Mouse (Mus musculus) midbrain, embryonic 14.5 days (tissue): ENCODE data around the gene Sap30l. TPM values are rescaled to one million over a fixed set of nuclear protein-coding genes. Genes with fewer than 3 reads are reported as not detected.
A peak's percentile ranks its signal among the peaks of the same experiment; 100 is the strongest.

Source experiments
- ATAC-seq: fragments of 200-750 bp; cut with Nextera tagmentation; 2 replicates; pipeline ENCODE4 v1.8.0; 2017; ENCODE audit warnings: moderate number of reproducible peaks, moderate library complexity; ENCODE audit not compliant: low FRiP score, low TSS enrichment
- DNase-seq: peaks from one replicate; pipeline ENCODE4 v3.0.0-alpha.2; 2015
- H3K27ac ChIP-seq: fragments of 300-500 bp; sonication (generic); replicated peaks from 2 replicates; pipeline ENCODE4 v1.5.1; 2014; ENCODE audit warnings: mild to moderate bottlenecking, low read depth, low read length, moderate library complexity
- H3K27me3 ChIP-seq: fragments of 300-500 bp; sonication (generic); 2 replicates; pipeline ENCODE4 v1.6.1; 2014; ENCODE audit warnings: low read length, control low read depth, mixed read lengths; ENCODE audit not compliant: control insufficient read depth, insufficient read depth
- H3K36me3 ChIP-seq: fragments of 300-500 bp; sonication (generic); 2 replicates; pipeline ENCODE4 v1.6.1; 2014; ENCODE audit warnings: low read length, control low read depth; ENCODE audit not compliant: control insufficient read depth, insufficient read depth
- H3K4me1 ChIP-seq: fragments of 300-500 bp; sonication (generic); 2 replicates; pipeline ENCODE4 v1.6.1; 2014; ENCODE audit warnings: mild to moderate bottlenecking, antibody characterized with exemption, low read length, control low read depth; ENCODE audit not compliant: control insufficient read depth, insufficient read depth
- H3K4me2 ChIP-seq: fragments of 300-500 bp; sonication (generic); 2 replicates; pipeline ENCODE4 v1.6.1; 2014; ENCODE audit warnings: mild to moderate bottlenecking, low read length, moderate library complexity
- H3K4me3 ChIP-seq: fragments of 300-500 bp; sonication (generic); replicated peaks from 2 replicates; pipeline ENCODE4 v1.5.1; 2014; ENCODE audit warnings: low read depth, low read length
- H3K9ac ChIP-seq: fragments of 300-500 bp; sonication (generic); replicated peaks from 2 replicates; pipeline ENCODE4 v1.6.1; 2014; ENCODE audit warnings: mild to moderate bottlenecking, low read length, moderate library complexity
- H3K9me3 ChIP-seq: fragments of 300-500 bp; sonication (generic); 2 replicates; pipeline ENCODE4 v1.6.1; 2016; ENCODE audit warnings: low read length, control low read depth, mixed read lengths; ENCODE audit not compliant: control insufficient read depth
- WGBS: fragments of 180-500 bp; shearing (Covaris S2); extraction: QIAGEN DNeasy Blood & Tissue Kit; methylation state at CpG from one replicate; pipeline ENCODE4 v1.1.7; 2014; 5-methylcytosine and 5-hydroxymethylcytosine counted together
- polyA plus RNA-seq: library from polyadenylated mRNA; unstranded; fragments of >200 nt; fragmentation: Nextera tagmentation; extraction: Ambion mirVana; gene quantifications from 2 replicates; pipeline ENCODE4 v1.2.1, GENCODE M21; 2014

The Sap30l gene
- polyA plus RNA-seq, 1 experiment from 2014 or later = 13.1 TPM

DNA sequence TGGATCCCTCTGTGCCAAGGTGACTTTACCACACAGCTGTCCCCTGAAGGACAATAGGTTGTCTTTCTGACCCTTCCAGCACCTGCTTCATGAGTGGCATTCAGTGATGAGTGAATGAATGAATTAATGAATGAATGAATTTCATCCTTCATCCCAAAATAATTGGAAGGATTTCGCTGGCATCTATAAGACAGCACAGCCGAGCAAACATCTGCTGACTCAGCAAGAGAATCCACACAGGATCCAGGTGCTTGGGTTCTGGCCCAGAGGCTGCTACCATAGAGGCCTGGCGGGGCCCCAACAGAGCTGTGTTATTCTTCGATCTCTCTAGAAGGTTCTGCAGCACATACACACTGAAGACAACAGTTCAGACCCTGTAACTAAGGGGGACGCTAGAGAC is 30.7 kb upstream of the Sap30l start:
- ATAC-seq = no peak
- no peak overlapping the region for H3K27ac ChIP-seq
- H3K4me3 ChIP-seq = no peak overlapping the region
- H3K36me3 ChIP-seq = 0 out of 2 replicates have a peak, but pooled peaks cover 2% of the 10 kb centered on the region
- no peak overlapping the region for H3K9ac ChIP-seq
- H3K9me3 ChIP-seq = no peaks in the 10 kb centered on the region
- no peak for DNase-seq
- peaks cover 18% of the 10 kb centered on the region for H3K4me1 ChIP-seq
- 93% methylated on average over 5 of the region's 5 CpGs for WGBS
- no peaks in the 10 kb centered on the region for H3K27me3 ChIP-seq
- no peak overlapping the region for H3K4me2 ChIP-seq

DNA sequence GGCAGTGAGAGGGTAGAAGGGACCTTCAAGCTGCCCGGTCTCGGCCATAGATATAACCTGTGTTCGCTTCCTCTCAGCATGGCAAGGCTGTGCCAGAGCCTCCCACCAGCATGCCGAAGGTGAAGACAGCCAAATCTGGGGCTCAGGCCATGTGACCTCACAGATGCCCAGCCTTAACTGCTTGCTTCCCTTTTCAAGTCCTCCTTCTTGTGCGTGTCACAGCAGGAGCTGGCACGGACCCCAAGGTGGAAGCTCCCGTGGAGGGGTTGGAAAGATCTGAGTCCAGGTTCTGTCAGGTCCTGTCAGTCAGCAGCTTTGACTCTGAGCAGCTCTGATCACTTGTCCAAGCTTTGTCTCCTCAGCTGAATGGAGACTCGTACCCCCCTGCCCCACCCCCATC is 29.8 kb upstream of the Sap30l start:
- Histone ChIP-seq H3K27ac (no peak overlapping the region), H3K4me3 (no peak overlapping the region), H3K4me2 (no peak overlapping the region), H3K27me3 (no peaks in the 10 kb centered on the region), H3K4me1 (peaks cover 22% of the 10 kb centered on the region), H3K9me3 (no peaks in the 10 kb centered on the region), H3K36me3 (0 out of 2 replicates have a peak, but pooled peaks cover 2% of the 10 kb centered on the region), H3K9ac (no peak overlapping the region)
- WGBS = 91% methylated on average over 8 of the region's 8 CpGs
- no peak for ATAC-seq
- no peak for DNase-seq

DNA sequence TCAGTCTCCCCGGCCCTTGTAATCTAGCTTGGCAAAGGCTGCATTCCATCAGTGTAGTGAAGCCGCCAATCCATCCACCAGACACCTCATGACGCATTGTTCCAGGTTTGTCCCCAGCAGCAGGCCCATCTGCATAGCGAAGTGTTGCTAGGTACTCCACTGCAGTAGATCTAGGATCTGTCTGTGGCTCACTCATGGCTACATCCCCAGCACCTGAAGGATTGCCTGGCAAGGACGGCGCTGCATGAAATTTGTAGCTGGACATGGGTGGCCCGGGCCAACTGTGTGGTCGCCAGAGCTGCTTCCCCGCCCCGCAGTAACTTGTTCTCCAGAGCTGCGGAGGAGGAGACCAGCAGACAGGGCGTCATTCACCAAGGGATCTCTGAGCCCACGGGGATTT is 28.0 kb upstream of the Sap30l start:
- 0 out of 2 replicates have a peak, but pooled peaks cover 2% of the 10 kb centered on the region for H3K36me3 ChIP-seq
- 8% methylated on average over 13 of the region's 13 CpGs for WGBS
- H3K27me3 ChIP-seq = no peaks in the 10 kb centered on the region
- no peaks in the 10 kb centered on the region for H3K9me3 ChIP-seq
- H3K4me1 ChIP-seq = peaks cover 22% of the 10 kb centered on the region
- H3K4me2 ChIP-seq = peak overlapping the region; percentile 24
- no peak overlapping the region for H3K4me3 ChIP-seq
- ATAC-seq (peak; percentile 38; the same call in 1 of the 2 replicates), DNase-seq (peak; percentile 51)
- H3K27ac ChIP-seq = peak overlapping the region; percentile 74
- H3K9ac ChIP-seq = no peak overlapping the region

DNA sequence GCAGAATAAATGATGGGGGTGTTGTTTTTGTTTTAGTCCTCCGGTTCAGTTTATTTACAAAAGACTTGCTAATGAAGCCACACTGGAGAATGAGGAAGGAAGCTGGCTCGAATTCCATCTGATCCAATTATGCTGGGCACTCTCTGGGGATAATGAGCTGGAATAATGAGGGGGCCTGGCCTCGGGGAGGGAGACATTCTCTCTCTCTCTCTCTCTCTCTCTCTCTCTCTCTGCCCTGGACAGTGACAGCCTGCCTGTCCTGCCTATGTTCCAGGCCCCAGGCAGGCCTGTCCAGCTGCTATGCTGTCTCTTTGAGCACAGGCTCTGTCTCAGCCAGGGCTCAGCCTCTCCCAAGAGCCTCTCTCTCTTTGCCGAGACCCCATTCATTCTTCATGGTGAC is 27.5 kb upstream of the Sap30l start:
- DNase-seq = peak; percentile 77
- Histone ChIP-seq H3K4me2 (peak overlapping the region; percentile 24), H3K9ac (no peak overlapping the region; the same call in 1 of the 2 replicates), H3K36me3 (0 out of 2 replicates have a peak, but pooled peaks cover 2% of the 10 kb centered on the region), H3K27me3 (no peaks in the 10 kb centered on the region), H3K4me3 (no peak overlapping the region), H3K27ac (peak overlapping the region; percentile 74), H3K9me3 (no peaks in the 10 kb centered on the region), H3K4me1 (peaks cover 22% of the 10 kb centered on the region)
- ATAC-seq = peak; percentile 71
- under 1% methylated on average over 4 of the region's 4 CpGs for WGBS

DNA sequence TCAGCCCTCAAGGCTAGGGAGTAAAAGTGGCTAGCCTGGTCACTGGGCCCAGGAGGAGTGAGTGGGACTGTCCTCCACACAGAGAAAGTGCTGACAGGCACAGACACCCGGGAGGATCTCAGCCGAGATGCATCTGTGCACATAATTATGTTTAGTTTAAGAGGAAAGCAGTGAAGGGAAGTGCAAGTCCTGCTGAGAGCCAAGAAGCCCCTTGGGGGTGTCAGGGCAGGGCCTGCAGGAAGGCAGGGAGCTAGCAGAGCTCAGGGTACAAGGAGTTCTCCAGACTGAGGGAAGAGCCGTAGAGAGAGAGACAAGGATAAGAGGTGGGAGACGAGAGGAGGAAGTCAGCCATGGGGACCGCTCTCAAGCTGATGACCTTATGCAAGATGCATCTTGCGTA is 25.6 kb upstream of the Sap30l start:
- Histone ChIP-seq H3K9ac (no peak overlapping the region), H3K4me2 (no peak overlapping the region), H3K4me3 (no peak overlapping the region), H3K36me3 (0 out of 2 replicates have a peak, but pooled peaks cover 3% of the 10 kb centered on the region), H3K4me1 (peaks cover 22% of the 10 kb centered on the region), H3K27ac (no peak overlapping the region), H3K9me3 (no peaks in the 10 kb centered on the region), H3K27me3 (no peaks in the 10 kb centered on the region)
- no peak for ATAC-seq
- WGBS = 76% methylated on average over 6 of the region's 6 CpGs
- DNase-seq = no peak

DNA sequence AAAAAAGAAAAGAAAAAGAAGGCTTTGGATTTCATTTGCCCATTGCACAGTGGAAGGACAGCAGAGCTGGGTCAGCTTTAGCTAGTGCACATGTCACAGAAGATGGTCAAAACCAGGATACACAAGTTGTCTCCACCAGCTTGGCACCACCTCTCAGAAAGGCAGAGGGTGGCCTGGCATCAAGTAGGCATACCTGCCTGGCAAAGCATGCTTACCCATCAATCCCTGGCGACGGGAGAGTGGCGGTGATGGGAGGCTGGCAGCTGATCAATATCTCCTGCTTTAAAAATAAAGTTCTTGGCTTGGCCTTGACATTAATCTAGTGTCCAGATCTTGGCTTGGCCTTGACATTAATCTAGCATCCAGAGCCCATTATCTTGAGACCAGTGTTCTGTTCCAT is 24.9 kb upstream of the Sap30l start:
- H3K4me3 ChIP-seq = no peak overlapping the region
- no peaks in the 10 kb centered on the region for H3K9me3 ChIP-seq
- peaks cover 22% of the 10 kb centered on the region for H3K4me1 ChIP-seq
- H3K4me2 ChIP-seq = no peak overlapping the region
- WGBS = 78% methylated on average over 3 of the region's 3 CpGs
- H3K27ac ChIP-seq = no peak overlapping the region
- no peak overlapping the region for H3K9ac ChIP-seq
- no peaks in the 10 kb centered on the region for H3K27me3 ChIP-seq
- ATAC-seq (no peak), DNase-seq (no peak)
- 0 out of 2 replicates have a peak, but pooled peaks cover 6% of the 10 kb centered on the region for H3K36me3 ChIP-seq

DNA sequence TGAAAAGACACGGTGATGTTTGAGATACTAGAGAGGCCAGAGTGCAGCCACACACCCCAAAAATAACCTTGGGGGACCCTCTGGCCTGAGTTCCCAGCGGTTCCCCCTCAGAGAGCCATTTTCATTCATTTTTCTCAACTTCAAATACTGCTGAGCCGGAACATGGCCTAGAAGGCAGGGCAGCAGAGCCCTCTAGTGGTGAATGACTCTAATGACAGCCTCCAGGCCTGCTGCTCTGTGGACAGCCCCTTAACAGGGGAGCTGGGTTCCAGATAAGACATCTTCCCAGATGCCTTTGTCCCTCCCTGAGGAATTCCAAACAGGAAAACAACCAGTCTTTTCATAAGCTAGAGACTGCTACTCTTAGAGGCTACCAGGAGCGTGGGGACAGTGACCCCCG is 23.1 kb upstream of the Sap30l start:
- Histone ChIP-seq H3K4me2 (no peak overlapping the region), H3K9me3 (no peaks in the 10 kb centered on the region), H3K4me3 (no peak overlapping the region), H3K4me1 (peaks cover 16% of the 10 kb centered on the region), H3K27ac (no peak overlapping the region), H3K27me3 (no peaks in the 10 kb centered on the region), H3K36me3 (peaks cover 8% of the 10 kb centered on the region; the same call in 1 of the 2 replicates), H3K9ac (no peak overlapping the region)
- 28% methylated on average over 5 of the region's 5 CpGs for WGBS
- peak; percentile 93 for DNase-seq
- ATAC-seq = peak; percentile 55; the same call in 1 of the 2 replicates

DNA sequence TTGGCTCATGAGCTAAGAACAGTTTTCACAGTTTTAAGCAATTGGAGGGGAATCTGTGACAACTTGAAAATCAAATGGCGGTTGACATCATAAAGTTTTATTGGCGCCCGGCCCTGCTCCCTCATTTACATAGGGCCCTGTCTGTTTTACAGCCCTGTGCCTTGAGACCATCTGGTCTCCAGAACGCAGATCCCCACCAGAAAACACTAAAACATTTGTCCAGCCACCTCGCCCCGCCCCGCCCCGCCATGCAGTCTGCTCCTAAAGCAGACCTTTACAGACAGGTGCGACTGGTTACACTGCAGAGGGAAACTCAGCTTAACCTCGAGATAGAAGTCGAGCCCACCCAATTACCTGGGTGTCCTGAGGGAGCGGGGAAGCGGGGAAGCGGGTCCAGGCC is 21.6 kb upstream of the Sap30l start:
- Histone ChIP-seq H3K9me3 (no peaks in the 10 kb centered on the region), H3K4me2 (no peak overlapping the region), H3K36me3 (peaks cover 11% of the 10 kb centered on the region; the same call in 1 of the 2 replicates), H3K27ac (no peak overlapping the region), H3K4me1 (0 out of 2 replicates have a peak, but pooled peaks cover 4% of the 10 kb centered on the region), H3K27me3 (no peaks in the 10 kb centered on the region), H3K4me3 (no peak overlapping the region), H3K9ac (no peak overlapping the region)
- DNase-seq = no peak
- ATAC-seq = no peak
- 90% methylated on average over 14 of the region's 14 CpGs for WGBS
